Mouse (Mus musculus) cerebellum, adult (tissue): Measurements from ENCODE around the gene Vmn2r26.
"Not testable (repeated sequence)": the region's sequence is repeated elsewhere in the genome, so short reads cannot be mapped to it uniquely, and the experiment has no call there.

Experiments used
- ATAC-seq: cut with Nextera tagmentation; 2 replicates; pipeline ENCODE4 v1.9.2; 2017; ENCODE audit warnings: mild to moderate bottlenecking, moderate library complexity, mixed read lengths; ENCODE audit not compliant: insufficient number of reproducible peaks, low FRiP score, low TSS enrichment

Vmn2r26 gene

GRCm38 (mm10) chr6:124024268-124024667, at the start of gene Vmn2r26:
TSS of gene Vmn2r26 (plus strand) at chr6:124024568.
- ATAC-seq = not testable (repeated sequence)

- ATAC-seq = no peak
Measured at GRCm38 (mm10) chr6:124020841-124021240, 3.5 kb upstream of the Vmn2r26 start.

- no peak for ATAC-seq
Measured at GRCm38 (mm10) chr6:124048388-124048787, 24.0 kb downstream of the Vmn2r26 start.

DNA sequence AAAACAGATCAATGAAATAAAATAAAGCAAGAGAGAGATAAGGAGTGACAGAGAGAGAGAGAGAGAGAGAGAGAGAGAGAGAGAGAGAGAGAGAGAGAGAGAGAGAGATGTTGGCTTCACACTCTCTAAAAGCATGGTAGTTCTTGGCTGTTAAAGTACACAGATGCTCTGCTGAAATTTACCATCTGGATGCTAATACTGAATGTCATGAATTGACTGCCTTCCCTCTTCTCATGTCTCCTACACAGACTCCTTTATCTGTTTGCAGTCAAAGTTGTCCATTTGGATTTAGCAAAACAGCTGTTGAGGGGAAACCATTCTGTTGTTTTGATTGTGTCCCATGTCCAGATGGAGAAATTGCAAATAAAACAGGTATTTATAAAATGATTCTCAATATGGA, 29.2 kb downstream of the Vmn2r26 start:
- ATAC-seq = not testable (repeated sequence)

DNA sequence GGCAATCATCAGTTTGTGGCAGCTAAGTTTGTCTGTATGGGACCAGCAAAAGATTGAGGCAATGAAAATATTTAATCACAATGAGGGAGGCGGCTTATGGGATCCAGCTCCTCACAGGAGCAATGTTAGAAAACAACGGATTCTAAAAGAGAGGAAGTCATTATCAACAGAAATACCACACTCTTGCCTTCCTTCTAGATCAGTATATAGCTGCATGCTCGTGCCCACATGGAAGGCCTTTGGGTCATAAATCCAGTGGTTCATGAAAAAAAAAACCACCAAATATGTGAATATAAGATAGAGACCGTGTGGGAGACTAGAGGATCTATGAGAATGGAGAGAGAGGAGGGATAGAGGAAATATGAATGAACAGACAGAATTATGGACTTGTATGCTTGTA, 78.0 kb downstream of the Vmn2r26 start:
- no peak for ATAC-seq
